Mouse (Mus musculus): Measurements from ENCODE around the gene Slc2a5. TPM values are rescaled to one million over a fixed set of nuclear protein-coding genes. Genes with fewer than 3 reads are reported as not detected.

Gene Slc2a5
- total and polyA plus RNA-seq, 3 experiments, result 0.58 to 4.9 TPM; not detected in 1

- TF ChIP-seq HCFC1 (IDR thresholded peaks at IDR 0.05; ENCODE audit: low read depth, low read length), result no peak
- no peak for TF ChIP-seq UBTF (IDR thresholded peaks at IDR 0.05; ENCODE audit: borderline replicate concordance, insufficient read depth, low read depth, low read length)
- peak; percentile 77 for TF ChIP-seq MXI1 (IDR thresholded peaks at IDR 0.05; ENCODE audit: low read depth, low read length)
- TF ChIP-seq GATA1 (IDR thresholded peaks at IDR 0.05; ENCODE audit: low read depth, low read length), result no peak; the same call in 1 of the 2 replicates
Observed at GRCm38 (mm10) chr4:150121430-150121829, 2.3 kb downstream of the Slc2a5 start (continued).

- Histone ChIP-seq H3K4me1 (ENCODE audit: control insufficient read depth in 1 of 2, insufficient read depth in 2 of 2, low read length in 2 of 2) (peaks cover 5 to 17% of the 10 kb centered on the region in 2 experiments), H3K4me3 (ENCODE audit: control insufficient read depth in 1 of 2, insufficient read depth in 1 of 2, low read depth in 2 of 2, low read length in 2 of 2) (no peak overlapping the region), H3K27ac (ENCODE audit: control insufficient read depth, low read depth, low read length) (no peak overlapping the region), H3K9me3 (replicated peaks; ENCODE audit: insufficient read depth, low read length) (no peaks in the 10 kb centered on the region), H3K36me3 (ENCODE audit: control insufficient read depth in 1 of 2, insufficient read depth in 2 of 2, low read length in 2 of 2) (peaks cover 0 to 12% of the 10 kb centered on the region in 2 experiments; a peak in 2 of 4 replicates), H3K27me3 (ENCODE audit: control insufficient read depth in 1 of 2, insufficient read depth in 2 of 2, low read length in 2 of 2) (no peaks in the 10 kb centered on the region), H3K79me2 (ENCODE audit: control insufficient read depth, insufficient read depth, low read length, poor library complexity) (no peaks in the 10 kb centered on the region; the same call in 1 of the 2 replicates), H3K9ac (ENCODE audit: control insufficient read depth, low read depth, low read length, poor library complexity, severe bottlenecking) (no peak overlapping the region)
- no peak for DNase-seq (ENCODE audit: low read depth, low spot score)
- TF ChIP-seq CHD2 (IDR thresholded peaks at IDR 0.05; ENCODE audit: low read length) (no peak), TBP (IDR thresholded peaks at IDR 0.05; ENCODE audit: low read depth, low read length) (no peak), E2F4 (IDR thresholded peaks at IDR 0.05; ENCODE audit: borderline replicate concordance, low read depth, low read length) (no peak), UBTF (IDR thresholded peaks at IDR 0.05; ENCODE audit: borderline replicate concordance, insufficient read depth, low read depth, low read length) (no peak), ZKSCAN1 (IDR thresholded peaks at IDR 0.05; ENCODE audit: low read depth, low read length) (no peak), CHD1 (IDR thresholded peaks at IDR 0.05; ENCODE audit: low read depth, low read length) (no peak), MAZ (IDR thresholded peaks at IDR 0.05; ENCODE audit: low read depth, low read length) (no peak), TCF12 (IDR thresholded peaks at IDR 0.05; ENCODE audit: low read depth, low read length) (no peak), MAX (IDR thresholded peaks at IDR 0.05; ENCODE audit: low read length) (no peak), MYB (IDR thresholded peaks at IDR 0.05; ENCODE audit: low read depth, low read length) (no peak), POLR2AphosphoS2 (IDR thresholded peaks at IDR 0.05; ENCODE audit: low read length) (no peak), HCFC1 (IDR thresholded peaks at IDR 0.05; ENCODE audit: low read depth, low read length) (no peak), NELFE (IDR thresholded peaks at IDR 0.05; ENCODE audit: low read depth, low read length) (no peak)
Observed at GRCm38 (mm10) chr4:150122476-150122875, 3.4 kb downstream of the Slc2a5 start.

GRCm38 (mm10) chr4:150126373-150126772 is 7.3 kb downstream of the Slc2a5 start:
- Histone ChIP-seq H3K79me2 (ENCODE audit: control insufficient read depth, insufficient read depth, low read length, poor library complexity) (no peaks in the 10 kb centered on the region), H3K9me3 (replicated peaks; ENCODE audit: insufficient read depth, low read length) (no peaks in the 10 kb centered on the region), H3K36me3 (ENCODE audit: control insufficient read depth in 1 of 2, insufficient read depth in 2 of 2, low read length in 2 of 2) (no peaks in the 10 kb centered on the region), H3K27me3 (ENCODE audit: control insufficient read depth in 1 of 2, insufficient read depth in 2 of 2, low read length in 2 of 2) (no peaks in the 10 kb centered on the region), H3K4me3 (ENCODE audit: control insufficient read depth in 1 of 2, insufficient read depth in 1 of 2, low read depth in 2 of 2, low read length in 2 of 2) (no peak overlapping the region), H3K9ac (ENCODE audit: control insufficient read depth, low read depth, low read length, poor library complexity, severe bottlenecking) (no peak overlapping the region), H3K27ac (ENCODE audit: control insufficient read depth, low read depth, low read length) (no peak overlapping the region), H3K4me1 (ENCODE audit: control insufficient read depth in 1 of 2, insufficient read depth in 2 of 2, low read length in 2 of 2) (peaks cover 0 to 8% of the 10 kb centered on the region in 2 experiments; a peak in 3 of 4 replicates)
- no peak for DNase-seq (ENCODE audit: low read depth, low spot score)
- peak in 2 of 3 experiments; percentile 18 to 20; a peak in 2 of 6 replicates for TF ChIP-seq CTCF (IDR thresholded peaks at IDR 0.05 in 2 of 3, conservative IDR thresholded peaks at IDR 0.05 in 1 of 3; ENCODE audit: control insufficient read depth in 1 of 3, insufficient read depth in 1 of 3, low read depth in 2 of 3, low read length in 3 of 3, poor library complexity in 1 of 3, severe bottlenecking in 1 of 3)
- TF ChIP-seq ZNF384 (IDR thresholded peaks at IDR 0.05; ENCODE audit: low read depth, low read length), result no peak

Data from MEL (cell line).